Mouse (Mus musculus) brain, adult 2 months (tissue): ENCODE results near the gene Mybbp1a.
"Not testable (repeated sequence)": the region's sequence is repeated elsewhere in the genome, so short reads cannot be mapped to it uniquely, and the experiment has no call there.

Experiments used
- DNase-seq: peaks from one replicate; pipeline ENCODE4 v3.0.0; 2011; ENCODE audit warnings: low read depth, low spot score

The Mybbp1a gene

DNA sequence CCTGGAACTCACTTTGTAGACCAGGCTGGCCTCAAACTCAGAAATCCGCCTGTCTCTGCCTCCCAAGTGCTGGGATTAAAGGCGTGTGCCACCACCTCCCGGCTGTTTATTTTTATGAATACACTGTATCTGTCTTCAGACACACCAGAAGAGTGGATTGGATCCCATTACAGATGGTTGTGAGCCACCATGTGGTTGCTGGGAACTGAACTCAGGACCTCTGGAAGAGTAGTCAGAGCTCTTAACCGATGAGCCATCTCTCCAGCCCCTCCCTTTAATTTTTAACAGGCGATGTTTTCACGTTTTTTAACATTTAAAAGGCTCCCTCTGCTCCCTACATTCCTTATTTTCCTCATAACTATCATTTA is 574 bp upstream of the Mybbp1a start:
- DNase-seq = not testable (repeated sequence)

DNA sequence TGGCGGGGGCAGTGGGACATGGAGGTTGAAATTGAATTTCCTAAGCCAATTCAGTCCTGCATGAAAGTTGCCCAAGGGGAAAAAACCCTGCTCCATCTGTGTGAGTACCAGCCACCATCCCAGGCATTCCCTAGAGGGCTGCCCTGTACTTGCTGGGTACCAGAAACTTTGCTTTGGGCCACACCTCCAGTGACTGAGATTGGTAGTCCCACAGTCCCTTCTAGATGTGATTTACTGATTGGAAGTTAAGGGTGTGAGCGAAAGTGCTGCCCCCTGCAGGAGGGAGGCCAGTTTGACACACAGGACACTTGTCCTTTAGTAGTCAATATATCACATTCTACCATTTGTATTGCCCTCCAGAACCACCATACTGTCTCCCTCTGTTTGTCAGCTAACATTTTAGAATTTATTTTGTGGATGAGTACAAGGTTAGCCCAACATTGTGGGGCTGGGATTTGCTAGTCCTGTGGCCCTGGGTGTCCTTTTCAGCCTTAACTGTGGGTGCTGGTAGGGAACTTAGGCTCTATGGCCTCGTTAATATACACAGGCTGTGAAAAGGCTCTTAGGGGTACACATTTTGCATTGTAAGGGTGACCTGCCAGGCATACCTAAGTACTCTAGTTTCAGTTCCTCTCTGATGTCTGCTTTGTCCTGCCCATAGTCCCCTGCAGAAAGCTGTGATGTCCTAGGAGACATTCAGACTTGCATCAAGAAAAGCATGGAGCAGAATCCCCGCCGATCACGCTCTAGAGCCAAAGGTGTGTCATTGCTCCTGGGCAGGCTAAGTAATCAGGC is 5.4 kb downstream of the Mybbp1a start:
- peak; percentile 59 for DNase-seq

DNA sequence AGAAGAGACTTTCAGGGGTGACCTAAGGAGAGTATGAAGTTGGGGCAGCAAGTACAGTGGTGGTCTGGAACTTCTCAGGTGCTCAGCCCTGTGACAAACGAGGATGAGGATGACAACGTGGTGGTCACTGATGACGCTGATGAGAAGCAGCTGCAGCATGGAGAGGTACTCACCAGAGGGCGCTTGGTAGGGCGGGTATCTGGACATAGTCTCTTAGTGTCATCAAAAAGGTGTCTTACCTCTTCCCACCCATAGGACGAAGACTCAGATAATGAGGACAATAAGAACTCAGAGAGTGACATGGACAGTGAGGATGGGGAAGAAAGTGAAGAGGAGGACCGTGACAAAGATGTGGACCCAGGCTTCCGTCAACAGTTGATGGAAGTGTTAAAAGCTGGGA is 6.3 kb downstream of the Mybbp1a start:
- DNase-seq = no peak

DNA sequence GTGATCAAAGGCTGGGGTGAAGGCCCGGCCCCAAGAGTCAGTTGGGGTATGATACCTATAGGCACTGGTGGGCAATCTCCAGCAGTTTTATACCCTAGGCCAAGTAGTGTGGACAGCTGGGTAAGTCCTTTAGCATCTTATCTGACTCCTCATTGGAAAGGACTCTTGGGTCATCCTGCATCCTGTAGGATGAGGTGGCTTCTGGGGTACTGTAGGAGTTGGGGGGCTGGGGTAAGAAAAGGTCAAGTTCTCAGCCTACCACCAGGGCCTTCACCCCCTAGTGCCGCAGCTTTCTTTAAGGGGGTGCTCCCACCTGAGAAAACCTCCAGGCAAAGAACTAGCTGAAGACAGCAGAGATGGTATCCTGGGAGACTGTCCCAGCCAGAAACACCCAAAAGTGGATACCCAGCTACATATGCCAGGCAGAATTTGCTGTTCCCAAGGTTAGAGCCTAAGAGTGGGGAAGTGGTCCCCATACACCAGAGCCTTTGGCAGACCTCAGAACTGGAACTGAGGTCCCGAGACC is 11.0 kb downstream of the Mybbp1a start:
- no peak for DNase-seq

DNA sequence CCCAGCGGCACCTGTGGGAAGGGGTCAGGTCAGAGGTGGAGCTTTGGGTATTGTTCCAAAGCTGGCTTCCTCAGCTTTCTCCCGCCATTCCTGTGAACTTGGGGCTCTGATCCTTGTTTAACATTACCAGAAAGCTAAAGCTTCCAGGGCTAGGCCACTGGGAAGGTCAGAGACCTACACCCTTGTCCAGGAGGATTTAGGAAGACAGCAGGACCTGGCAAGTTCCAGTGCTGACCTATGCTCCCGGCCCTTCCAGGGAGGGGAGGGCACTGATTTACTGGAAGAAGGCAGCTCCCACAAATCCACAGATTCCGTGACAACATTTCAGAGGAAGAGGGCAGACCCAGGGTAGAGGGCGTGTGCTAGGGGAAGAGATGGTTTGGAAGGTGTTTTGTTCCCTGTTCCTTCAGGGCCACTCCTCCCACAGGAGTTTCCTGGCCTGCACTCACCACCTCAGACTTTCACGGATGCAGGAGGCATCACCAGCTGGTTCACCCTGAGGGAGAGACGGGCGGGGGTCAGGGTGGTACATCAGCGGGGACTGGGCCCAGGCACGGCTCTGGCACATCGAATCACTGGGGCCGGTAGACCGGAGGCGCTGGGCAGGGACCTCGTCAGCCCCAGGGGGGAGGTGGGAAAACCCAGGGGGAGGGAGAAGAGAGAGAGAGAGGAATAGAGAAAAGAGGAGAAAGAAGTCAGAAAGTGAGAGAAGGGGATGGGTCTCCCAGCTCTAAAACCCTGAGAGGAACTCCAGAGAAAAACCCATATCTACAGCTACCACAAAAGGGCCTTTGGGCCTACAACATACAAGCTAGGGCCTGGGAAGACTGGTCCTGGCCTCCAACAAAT is 12.2 kb downstream of the Mybbp1a start:
- DNase-seq = no peak

DNA sequence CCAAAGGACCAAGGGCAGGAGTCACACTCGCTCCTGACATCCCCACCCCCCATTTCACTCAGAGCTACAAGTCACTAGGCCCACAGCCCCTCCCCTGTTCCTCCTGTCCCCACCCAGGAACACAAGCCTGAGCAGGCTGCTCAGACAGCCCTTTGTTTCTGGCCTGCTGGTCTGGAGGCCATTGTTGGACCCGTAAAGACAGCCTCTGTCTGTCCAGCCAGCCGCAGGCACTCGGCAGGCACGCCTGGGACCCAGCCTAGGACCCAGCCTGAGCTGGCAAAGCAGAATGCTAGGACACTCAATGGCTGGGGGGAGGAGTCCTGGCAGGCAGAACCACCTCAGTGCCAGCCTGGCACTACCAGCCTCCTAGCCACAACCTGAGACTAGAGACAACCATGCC is 14.5 kb downstream of the Mybbp1a start:
- DNase-seq = peak; percentile 94

DNA sequence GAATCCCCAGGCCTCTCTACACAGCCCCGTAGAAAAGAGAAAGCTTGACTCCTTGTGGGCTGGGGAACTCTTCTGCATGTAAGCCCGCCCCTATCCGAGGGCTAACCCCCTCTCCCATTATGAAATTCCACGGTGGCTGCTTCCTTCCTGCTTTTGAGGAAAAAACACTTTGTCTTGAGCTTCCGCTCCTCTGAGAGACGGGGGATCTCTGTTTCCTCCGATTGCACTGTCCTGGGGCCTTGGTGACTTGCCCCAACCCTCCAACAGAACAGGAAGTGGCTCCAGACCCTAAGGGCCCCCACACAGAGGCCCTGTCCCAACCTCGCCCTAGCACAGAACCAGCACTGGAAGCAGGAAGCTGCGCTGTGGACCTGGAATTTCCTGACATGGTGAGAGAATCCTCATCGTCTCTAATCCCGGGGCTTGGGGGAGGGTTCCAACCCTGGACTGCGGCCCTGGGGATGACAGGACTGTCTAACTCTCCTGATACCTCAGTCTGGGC is 16.9 kb downstream of the Mybbp1a start:
- no peak for DNase-seq

DNA sequence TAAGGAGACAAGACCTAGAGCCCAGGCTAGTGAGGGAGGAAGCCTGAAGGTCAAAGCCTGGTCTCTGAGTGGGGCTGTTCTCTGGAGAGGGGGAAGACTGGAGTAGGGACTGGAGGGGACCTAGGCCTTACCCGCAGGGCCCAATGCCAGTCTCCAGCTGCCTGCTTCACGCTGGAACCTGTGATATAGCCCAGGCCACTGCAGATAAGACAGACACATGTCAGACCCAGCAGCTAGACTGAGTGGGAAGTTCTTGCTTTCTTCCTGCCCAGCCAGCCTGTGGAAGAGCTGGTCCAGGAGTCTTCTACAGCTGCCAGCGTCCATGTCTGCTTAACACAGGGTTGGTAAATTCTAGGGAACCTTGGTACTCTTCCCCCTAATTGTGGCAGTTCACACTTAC is 17.3 kb downstream of the Mybbp1a start:
- DNase-seq = no peak

DNA sequence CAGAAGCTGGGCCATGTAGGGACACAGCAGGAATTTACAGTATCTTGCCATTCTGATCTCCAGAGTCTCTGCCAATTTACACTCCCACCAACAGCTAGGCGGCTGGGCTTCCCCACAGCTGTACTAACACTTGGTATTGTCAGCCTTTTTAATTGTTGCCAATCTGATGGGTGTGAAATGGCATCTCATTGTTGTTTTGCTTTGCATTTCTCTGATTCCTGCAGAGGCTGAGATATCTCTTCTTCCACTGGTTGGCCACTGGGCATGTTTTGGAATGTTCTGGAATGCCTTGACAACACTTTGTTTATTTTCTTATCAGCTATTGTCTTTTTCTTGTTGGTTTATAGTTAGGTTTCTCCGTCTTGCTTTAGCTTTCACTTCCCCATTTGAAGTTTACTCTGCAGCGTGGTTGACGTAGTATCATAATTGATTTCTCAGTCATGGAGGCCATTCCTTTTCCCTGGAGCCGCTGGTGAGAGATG is 20.4 kb downstream of the Mybbp1a start:
- DNase-seq = peak; percentile 45

DNA sequence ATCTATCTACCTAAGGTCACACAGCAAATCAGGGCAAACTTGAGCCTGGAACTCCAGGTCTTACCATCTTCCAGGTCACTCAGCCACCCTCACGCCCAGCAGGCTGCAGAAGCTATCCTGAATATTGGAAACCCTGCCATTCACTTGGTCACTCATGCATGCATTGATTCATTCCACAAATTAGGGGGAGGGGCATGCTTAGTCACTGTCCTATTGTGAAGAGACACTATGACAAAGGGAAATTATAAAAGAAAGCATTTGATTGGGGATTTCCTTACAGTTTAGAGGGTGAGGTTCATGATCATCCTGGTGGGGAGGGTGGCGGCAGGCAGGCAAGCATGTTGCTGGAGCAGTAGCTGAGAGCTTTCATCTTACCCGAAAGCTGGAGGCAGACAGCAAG is 23.7 kb downstream of the Mybbp1a start:
- DNase-seq = peak; percentile 43

DNA sequence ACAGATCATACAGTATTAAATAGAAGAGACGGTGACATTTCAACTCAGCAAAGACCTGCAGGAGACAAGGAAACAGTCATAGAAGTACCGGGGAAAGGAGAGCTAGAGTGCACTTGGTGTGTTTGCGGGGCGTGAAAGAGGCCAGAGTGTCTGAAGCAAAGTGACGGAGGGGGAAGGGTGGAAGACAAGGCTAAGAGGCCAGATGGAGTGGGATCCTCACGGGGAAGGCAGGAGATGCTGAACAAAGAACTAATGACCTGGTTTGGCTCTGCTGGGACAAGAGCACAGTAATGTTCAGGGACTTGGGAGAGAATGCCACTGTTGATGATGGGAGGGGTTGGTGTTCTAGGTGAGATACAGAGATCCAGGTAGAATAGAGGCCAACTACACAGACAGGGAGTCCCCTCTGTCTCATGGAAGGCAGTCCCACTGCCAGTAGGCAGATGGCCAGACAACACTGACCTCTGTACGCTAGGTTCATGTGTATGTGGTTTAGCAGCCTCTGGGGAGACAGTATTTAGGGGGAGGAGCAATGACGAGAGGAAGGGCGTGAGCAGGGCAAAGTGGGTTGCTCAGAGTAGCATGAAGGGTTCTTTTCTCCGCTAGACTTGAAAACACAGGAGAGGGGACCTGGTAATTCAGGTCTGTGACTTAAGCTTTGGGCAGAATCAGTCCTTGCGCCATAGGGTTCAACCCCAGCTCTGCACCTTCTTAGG is 25.0 kb downstream of the Mybbp1a start:
- DNase-seq = no peak

DNA sequence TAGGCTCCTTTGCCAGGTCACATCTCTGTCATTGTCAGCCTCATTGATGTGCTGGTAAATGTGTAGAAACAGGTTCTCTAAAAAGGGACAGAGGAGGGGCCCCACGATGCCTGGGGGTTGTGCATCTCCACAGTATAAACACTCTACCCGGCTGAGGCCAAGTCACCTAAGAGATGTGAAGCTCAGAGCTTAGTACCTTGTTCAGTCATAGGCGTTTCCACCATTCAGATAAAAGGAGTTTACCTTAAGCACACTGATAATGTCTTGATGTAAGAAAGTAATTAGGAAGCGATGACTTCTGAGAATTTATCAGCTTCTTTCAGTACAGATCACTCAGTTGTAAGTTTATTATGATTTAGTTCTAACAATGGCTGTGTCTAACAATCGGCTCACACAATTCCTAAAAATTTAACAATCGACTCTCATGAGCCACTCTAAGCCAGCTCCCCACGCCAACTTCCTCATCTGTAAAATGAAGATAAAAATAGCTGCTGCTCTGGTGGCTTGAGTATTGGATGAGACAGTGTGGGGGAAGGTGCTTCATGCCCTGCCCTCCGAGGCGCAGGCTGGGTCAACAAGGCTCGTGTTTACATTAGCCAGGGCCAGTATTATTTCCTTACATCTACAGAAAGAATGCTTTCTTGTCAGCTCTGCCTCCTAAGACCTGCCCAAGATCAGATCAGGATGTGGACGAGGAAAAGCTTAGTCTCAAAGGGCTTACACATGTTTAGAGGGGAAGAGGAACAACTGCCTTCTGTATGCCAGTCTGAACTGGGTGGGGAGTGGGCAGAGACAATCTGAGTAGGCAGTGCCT is 25.7 kb downstream of the Mybbp1a start:
- peak; percentile 46 for DNase-seq

DNA sequence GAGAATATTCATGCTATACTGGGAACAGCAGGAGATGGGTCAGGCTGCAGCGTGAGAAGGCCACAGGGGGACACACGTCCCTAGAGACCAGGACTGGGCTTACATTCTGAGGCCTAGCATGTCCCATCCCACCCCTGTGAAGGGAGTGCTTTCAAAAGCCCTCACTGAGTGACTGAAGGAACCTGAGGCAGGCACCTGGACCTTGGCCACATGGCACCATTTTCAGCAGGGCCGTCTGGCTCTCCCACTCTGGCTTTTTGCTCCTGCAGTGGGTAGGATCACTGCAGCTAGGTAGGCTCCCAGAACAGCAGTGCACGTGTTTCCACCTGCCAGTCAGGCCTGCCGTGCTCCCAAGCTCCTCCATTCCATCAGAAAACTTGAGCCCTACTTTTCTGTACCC is 27.4 kb downstream of the Mybbp1a start:
- no peak for DNase-seq

DNA sequence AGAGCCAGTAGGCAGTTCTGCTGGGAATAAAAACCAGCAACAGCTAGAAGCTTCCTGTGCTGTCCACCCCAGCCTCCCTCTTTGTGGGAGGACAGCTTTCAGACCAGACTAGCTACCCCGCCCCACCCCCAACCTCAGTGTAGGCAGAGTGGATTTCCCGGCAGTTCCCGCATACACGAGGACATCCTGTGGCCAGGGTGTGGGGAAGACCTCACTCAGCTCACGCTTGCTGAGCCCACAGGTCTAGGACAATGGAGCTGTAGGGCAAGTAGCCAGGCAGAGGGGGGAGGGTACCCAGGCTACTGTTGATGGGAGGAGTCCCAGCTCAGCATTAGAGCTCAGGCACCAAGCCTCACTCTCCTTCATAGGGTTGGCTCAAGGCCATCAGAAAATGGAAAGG is 28.1 kb downstream of the Mybbp1a start:
- peak; percentile 74 for DNase-seq

DNA sequence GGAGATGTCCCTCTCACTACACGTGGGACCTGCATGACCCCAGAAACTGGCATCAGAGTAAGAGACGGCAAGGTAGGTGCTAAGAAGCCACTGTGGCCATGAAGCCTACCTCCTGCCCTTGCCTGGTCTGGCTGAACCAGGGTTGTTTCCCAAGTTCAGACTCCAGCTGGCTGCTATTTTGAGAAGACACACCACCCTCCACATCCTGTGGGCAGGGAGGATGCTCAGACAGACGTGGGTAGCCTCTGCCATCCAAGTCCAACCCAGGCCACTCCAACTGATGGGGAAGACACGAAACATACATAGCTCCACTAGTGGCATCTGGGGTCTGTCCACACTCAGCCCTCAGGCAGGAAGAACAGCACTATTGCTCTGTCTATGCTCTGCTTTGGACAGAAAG is 28.8 kb downstream of the Mybbp1a start:
- no peak for DNase-seq

DNA sequence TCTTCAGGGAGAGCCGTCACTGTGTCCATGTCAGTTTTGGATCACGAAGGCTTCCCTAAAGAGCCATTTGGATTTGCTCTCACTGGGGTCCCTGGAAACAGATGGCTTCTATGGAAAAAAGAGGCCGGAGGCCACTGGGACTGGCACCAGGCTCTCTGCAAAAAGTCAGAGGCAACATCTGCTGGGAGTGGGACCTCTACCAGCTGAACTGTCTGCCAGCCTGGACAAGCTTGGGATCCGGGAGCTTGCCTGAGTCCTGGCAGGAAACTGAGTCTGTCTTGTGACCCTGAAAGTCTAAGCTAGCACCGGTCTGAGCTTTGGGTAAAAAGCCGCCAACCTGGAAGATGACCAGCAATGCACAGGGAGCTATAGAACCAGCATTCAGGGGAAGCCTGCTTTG is 30.2 kb downstream of the Mybbp1a start:
- DNase-seq = no peak

DNA sequence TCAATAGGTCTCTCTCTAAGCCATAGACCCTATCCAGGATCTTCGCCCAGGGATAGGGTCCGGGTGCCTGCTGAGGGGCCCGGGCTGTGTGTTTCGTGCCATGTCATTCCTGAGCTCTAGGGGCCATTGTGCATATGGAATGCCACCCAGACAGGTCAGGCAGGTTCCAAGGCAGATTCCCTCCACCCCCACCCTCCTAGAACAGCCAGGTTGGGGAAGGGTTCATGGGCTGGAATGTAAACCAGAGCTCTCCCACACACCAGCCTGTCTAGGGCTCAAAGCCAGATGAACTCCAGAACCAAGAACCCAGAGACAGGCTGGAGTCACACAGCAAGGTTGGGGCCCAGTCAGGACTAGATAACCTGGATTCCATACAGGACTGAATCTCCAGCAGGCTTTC is 32.4 kb downstream of the Mybbp1a start:
- no peak for DNase-seq

DNA sequence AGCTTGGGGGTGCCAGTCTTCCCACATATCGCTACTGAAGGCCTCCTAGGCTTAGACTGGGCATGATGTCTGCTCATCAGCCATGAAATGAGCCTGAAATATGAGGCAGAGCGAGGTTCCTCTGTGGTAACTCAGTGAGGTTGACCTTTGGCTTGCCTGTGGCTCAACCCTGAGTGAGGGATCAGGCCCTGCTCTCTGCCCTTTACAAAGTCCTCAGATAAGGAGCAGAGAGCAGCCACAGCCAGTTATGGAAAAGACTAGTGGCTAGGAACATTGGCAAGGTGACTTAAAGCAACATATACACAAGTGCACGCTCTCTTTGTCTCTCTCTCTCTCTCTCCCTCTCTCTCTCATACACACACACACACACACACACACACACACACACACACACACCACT is 33.8 kb downstream of the Mybbp1a start:
- no peak for DNase-seq

DNA sequence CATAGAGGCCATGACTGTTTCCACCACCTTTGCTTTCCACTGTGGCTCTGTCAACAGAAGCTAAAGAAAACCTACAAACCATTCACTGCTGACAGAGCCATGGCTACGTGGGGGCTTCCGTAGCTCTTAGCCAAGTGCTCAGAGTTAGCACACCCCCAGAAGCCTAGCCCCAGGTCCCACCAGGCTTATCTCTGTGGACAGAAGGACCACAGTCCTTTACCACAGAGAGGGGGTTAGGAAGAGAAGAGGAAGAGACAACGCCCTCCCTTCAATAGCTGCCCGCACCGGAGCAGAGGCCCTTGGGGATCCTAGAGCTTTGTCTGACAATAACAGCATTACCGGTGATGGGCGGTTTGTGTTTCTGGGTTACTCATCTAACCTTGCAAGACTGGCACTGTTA is 34.3 kb downstream of the Mybbp1a start:
- DNase-seq = no peak

DNA sequence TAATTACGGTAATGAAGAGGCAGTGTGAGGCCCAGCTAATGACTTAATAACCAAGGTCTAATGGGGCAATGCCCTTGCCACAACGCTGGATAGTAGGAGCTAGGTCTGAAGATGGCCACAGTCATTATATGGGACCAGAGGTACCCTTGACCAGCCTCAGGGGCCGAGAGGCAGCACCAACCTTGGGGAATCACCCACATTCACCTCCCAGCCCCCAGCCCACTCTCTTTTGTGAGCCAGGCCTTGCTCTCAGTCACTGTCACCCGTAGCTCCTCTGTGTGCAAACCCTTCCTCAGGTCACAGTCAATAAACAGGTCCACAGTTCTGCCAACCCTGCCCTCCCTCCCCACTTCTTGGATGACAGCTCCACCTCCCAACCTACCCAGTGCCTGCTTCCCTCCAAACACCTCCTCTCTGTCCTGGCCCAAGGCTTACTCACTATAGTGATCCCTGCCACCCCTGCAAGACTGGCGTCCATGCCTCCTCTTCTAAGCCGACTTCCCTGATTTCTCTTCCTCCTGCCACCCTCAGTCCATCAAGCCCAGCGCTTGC is 35.0 kb downstream of the Mybbp1a start:
- DNase-seq = no peak

DNA sequence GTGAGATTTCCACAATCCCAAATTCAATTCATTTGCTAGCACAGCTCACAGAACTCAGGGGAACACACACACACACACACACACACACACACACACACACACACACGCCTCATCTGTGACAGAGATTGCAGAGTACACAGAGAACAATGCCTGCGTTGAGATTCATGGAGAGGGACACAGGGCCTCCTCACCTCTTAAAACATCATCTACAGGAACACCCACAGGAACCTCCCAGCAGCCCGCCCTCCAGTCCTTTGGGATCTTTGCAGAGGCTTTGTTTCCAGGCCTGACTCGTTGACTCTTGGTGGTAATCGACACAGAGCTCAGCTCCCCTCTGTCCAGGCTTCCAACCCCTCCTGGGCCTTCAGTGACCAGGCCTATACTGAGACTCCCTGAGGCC is 36.0 kb downstream of the Mybbp1a start:
- DNase-seq = no peak
